Mouse (Mus musculus): ENCODE data around the gene Arhgdia.

GRCm38 (mm10) chr11:120582268-120582981 lies 1.0 kb upstream of the Arhgdia start:
- no peak for TF ChIP-seq CTCF (IDR thresholded peaks at IDR 0.05; ENCODE audit: low read depth, low read length)
- no peak for TF ChIP-seq POLR2A (IDR thresholded peaks at IDR 0.05; ENCODE audit: insufficient read depth, low read length)
